Mouse (Mus musculus): ENCODE data around the gene Cd300e.

- no peak for TF ChIP-seq CTCF (conservative IDR thresholded peaks at IDR 0.05; ENCODE audit: insufficient read depth, insufficient read length, low read depth, low read length)
- no peak for TF ChIP-seq POLR2A (IDR thresholded peaks at IDR 0.05; ENCODE audit: low read depth, low read length)
Measured at GRCm38 (mm10) chr11:115073002-115073401, 11.0 kb upstream of the Cd300e start.

Data from kidney, adult 2 months (tissue).